Mouse (Mus musculus) urinary bladder, postnatal 36 days (tissue): ENCODE data around the gene E2f3.

Experiments used
- DNase-seq, 2 experiments: peaks; one replicate each; pipeline ENCODE4 v3.0.0; 2022; ENCODE audit warnings: low spot score in 2 of 2, mixed read lengths in 1 of 2

E2f3 gene

DNA sequence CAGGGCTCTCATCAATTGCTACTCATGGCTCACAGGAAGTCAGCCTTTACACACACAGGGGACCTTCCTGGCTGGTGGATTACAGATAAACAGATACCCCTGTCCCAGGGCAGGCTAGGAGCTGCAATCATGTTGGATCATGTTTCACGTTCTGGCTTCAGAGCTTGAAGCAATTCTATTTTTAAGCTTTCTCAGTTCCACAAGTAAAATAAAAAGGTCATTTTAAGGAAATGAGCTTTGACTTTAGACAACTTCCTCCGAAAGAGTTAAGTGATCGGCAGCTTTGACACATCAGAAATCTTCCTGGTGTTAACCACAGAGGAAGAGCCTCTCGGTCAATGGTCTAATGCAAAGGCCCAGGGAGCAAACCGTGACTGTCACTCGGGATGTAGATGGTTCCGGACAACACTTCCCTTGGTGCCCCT lies 6.7 kb downstream of the E2f3 start:
- no peak for DNase-seq

DNA sequence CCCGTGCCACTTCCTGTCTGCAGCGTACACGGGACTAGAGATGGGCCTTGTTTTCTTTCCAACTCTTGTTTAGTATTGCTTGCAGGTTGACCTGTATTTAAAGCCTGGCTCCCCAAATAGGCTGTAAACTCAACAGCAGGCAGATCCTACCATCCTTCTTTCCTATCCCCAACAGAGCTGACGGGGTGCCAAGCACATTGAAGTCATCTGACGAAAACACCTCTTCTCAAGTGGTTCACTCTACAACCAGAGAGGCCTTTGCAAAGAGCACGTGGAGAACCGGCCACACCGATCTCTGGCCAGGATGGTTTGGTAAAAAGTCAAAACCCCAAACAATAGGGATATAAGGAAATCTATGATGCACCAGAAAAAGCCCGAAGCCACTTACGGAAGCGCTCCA lies 8.5 kb downstream of the E2f3 start:
- DNase-seq = no peak

DNA sequence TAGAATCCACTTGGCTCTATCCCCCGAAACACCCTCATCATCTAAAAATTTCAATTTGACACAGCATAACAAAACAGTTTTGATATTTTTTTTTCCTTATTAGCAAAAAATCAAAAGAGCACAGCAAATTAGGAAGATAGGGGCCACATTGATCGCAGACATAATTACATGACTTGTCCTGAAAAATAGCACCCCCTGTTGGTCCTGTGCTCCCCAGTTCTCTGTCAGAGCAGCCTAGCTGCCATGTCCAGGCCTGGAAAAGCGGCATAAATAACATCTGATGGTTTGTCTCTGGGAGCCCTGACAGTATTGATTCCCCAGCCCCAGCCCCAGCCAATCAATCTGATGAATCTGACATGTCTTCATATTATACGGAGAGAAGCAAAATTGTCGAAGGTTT lies 11.8 kb downstream of the E2f3 start:
- no peak for DNase-seq

DNA sequence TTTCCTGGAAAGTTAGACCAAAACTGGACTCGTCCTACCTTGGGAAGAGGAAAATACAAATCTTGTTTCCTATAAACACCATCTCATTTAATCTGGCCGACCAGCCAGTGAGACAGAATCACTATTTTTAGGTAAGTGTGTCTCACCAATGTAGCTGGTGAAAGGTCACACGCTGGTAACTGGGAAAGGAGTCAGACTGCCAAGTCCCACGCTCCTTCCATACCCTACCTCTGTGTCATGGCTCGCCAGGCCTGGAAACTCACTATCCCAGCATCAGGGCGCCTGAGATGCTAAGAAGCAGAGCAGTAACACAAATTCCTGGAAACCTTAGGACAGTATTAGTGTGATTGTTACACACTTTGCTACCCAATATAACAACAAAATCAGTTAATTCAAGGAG lies 12.3 kb downstream of the E2f3 start:
- no peak for DNase-seq

DNA sequence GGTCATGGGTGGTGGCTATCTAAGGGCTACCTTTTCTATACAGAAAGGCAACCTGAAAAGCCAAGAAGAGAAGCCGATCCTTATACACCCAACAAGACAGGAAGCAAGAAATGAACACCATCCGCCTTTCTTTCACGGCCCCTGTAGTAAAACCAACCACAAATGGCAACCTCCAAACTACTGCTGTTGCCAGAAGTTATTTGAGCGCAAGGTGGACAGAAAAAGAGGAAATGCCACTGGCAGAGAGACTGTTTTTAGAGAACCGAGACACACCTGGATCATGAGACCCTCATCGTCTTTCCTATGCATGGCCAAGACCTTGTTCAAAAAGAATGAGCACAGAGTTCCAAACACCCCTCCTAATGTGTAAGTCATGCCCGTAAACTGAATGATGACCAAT lies 15.5 kb downstream of the E2f3 start:
- DNase-seq = no peak

DNA sequence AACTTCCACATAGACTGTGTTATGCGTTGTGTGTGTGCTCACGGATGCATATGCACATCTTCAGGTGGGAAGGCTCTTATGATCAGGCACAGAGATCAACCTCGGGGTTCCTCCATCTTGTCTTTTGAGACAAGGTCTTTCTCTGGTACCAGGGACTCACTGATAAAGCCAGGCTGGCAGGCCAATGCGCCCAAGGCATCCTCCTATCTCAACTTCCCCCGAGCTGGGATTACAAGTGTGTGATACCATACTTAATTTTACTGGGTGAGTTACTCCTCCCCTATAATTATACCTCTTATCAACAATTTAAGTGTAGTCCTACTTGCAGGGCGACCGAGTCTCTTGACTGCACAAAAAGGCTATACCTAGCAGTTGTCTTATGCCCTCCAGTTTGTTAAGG lies 17.2 kb downstream of the E2f3 start:
- DNase-seq = no peak

DNA sequence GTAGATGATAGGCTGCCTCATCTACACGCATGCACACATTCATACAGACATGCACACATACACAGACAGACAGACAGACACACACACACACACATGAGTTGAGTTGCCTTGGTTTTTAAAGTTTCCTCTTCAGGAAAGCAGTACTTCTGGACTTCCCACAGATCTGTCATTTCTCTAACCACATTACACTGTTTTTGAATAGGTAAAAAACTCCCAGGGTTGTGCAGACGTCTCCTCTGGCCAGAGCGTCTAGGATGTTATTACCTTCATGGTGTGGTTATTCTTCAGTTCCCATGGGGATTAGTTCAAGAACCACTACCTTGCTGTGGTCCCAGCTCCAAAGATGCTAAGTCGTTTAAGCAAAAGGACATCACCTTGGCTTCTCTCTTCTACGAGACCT lies 18.5 kb downstream of the E2f3 start:
- DNase-seq = no peak

DNA sequence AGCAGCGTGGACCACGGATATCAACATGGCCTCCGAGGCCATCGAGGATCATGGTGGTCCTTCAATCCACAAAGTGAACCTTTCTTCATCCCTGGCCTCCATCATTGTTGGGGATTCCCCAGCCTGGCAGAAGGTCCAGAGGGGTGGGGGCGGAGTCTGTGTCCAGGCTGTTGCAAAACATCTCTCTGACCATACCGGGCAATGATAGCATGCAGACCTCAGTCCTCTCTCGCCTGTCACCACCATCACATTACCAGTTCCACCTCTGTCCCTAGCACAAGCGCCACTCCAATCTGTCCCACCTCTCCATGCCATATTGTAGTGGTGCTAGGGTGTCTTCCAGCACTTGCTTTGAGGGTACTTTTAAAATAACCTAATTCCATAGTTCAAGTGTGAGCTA lies 18.9 kb downstream of the E2f3 start:
- no peak for DNase-seq

DNA sequence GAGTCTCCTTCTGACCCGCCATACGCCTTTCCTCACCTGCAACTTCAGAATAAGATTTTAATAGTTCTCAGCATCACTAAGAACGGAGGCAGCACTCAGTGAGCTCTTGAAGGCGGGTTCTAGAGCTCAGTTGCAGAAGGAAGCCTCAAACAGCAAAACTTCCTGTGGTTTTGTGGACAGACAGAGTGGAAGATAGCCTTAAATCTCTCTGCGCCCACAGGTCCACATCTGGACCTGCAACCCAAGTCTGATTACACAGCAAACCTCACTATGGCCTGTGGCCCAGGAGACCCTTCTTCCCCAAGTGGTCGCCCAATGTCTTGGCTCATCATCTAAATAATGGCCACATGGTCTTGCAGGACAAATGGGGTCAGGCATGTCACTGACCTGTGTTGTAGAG lies 21.8 kb downstream of the E2f3 start:
- no peak for DNase-seq

DNA sequence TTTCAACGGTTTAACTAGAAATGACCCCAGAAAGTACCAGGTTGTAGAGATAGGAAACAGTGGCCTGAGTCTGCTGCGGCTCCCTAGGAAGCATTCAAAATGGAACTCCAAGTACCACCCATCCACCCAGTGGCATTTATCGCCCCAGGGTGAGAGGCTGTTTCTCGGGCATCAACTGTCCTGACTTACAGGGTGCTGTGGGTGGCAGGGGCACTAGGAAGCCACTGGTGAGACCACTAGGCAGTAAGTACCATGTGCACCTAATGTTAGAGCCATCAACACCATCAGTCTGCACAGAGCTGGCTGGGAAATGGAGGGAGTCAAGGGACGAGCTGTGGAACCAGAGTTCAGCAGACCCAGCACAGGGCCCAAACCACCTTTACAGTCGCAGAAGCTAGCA lies 25.4 kb downstream of the E2f3 start:
- no peak for DNase-seq

DNA sequence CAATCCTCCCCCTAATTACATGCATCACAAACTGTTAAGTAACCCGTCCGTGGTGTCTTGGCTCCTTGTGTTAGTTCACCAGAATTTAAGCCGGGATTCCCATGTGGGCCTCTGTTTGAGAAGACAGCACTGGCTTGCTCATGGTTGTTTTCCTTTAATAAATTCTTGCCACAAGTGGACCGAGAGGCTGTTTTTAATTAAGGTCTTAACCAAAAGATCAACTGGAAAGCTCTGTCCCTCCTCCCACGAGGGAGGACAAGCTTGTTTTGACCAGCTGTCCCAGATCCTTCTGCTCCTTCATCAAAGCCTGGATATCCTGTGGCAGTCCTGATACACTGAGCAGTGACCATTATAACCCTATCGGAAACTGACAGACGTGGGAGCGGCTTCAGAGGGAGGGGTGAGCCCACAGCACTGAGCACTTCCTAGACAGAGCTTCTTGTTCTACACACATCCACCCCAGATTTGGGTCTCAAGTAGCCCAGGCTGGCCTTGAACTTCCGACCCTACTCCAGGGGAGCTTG lies 28.1 kb downstream of the E2f3 start:
- no peak for DNase-seq

DNA sequence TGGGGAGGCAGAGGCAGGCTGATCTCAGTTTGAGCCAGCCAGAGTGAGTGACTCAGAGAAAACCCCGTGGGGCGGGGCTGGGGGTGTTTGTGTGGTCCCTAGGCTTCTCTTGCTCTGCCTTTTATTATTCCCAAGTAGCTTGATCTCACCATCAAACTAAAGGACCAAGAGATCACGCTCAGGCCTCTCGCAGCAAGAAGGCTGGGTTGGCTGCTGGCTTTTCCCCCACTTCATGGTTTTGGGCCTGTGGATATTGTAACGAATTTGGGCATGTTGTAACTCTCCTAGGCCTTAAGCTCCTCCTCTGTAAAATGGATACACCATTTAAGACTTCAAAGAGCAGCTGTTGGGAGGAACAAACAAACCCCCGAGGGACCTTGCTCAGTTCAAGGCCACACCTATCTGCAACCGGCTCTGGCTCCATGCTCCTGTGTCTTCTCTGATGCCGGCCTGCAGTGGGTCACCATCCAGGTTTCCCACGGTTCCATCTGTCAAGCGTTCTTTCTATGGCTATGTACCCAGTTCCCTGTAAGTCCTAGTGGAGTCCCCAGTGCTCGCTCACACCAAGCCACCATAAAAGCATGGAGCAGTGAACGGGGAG lies 28.9 kb downstream of the E2f3 start:
- DNase-seq = no peak

DNA sequence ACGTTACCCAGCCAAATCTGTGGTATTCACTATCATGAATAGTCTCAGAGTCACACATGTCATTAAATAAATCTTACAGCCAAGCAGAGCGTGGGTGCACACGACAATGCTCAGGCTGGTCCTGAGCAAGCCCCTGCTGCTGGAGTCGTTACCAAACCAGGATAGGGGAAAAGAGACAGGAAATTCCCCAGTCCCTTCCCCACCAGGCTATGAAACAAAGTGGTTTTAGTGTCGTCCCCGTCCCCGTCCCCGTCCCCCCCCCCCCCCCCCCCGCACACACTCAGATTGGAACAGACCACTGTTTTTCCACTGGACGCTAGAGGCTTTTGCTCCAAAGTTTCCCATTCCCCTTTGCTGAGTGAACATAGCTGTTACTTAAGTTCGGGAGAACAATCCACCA lies 30.6 kb downstream of the E2f3 start:
- no peak for DNase-seq

DNA sequence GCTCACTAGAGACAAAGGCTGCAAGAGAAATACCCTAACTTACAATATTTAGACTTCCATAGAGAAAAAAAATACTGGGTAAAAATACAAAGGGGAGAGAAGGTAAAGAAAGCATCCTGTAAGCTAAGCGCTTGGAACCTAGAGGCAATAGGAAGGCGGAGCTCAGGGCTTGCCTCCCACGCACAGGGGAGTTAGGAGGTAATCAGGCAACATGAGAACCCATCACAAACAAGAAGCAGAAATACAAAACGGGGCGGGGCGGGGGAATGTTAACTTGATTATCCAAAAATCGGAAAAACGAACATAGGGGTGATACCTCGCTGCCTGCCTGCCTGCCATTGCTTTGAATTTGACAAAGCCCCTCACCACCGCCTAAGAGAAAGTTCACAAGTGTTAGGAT lies 31.1 kb downstream of the E2f3 start:
- no peak for DNase-seq

DNA sequence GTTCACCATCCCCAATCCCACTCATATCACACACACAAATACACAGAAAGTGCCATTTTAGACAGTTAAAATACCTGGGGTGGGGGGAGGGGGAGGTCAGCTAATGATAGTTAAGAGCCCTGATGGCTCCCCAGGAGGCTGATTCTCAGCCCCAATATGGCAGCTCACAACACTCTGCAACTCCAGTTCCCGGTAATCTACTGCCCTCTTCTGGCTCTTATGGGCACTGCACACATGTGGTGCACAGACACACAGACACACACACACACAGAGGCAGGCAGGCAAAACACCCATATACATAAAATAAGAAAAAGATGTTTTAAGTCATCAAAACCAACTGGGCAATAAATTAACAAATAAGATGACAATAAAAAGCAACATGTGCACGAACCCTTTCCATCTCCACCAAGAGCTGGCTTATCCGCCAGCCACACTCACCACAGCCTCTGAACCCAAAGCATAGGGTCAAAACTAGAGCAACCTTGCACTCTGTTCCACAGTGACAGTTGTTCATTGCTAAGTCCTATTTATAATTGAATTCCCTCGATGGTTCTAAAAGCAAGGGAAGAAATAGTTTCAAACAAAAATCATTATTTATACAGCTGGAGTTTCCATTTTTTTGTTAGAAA lies 32.3 kb downstream of the E2f3 start:
- no peak for DNase-seq

DNA sequence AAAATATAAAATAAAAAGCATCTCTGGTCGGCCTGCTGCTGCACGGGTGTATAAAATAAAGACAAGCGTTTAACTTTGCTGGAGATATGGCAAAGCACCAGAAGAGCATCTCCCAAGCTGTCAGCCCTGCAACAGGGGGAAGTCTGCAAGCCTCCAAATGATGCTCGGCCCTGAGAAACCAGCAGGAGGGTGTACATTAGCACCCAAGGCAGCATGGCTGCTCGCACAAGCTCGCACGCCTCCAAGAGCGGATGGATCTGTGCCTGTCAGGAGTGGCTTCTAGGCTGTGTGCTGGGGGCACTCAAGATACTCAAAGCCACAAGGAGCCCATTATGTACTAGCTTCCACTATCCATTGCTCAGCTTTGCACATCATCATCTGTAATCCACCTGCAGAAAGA lies 39.8 kb downstream of the E2f3 start:
- DNase-seq = no peak

DNA sequence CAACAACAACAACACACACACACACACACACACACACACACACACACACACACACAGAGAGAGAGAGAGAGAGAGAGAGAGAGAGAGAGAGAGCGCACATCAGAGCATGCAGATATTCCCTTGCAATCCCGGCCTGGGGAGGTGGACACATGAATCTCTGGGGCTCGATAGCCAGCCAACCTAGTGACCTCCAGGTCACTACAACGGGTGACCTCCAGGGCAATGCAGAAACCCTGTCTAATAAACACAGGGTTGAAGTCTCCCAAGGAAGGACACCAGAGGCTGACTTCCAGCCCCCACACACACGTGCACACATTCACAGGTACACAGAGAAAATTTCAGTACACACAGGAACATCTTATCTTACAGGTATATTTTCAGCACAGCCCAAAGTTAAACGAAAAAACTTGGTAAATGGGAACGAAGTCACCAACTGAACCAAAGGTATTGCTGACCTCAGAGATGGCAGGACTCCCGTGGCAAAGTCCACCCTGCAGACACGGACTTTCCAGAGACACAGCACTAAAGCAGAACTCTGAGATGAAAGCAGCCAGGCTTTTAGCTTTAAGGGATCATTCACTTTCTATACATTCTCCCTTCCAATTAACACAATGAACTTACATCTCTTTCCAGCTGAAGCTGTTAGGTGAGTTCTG lies 40.8 kb downstream of the E2f3 start:
- DNase-seq = no peak

DNA sequence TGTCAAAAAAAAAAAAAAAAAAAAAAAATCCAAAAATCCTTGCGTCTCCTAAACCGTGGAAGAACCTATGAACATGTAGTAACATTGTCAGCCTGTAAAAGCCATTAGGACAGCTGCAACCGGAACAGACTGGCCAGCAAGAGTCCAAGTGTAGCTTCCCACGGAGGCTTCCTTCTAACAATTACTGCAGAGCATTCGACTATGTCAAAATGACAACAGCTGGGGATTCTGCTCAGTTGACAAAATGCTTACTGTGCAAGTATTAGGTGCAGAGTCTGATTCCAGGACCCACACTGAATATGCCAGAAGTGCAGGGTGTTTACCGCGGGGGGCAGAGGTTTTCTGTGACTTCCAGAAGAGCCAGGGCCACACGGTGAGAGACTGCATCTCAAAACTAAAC lies 41.4 kb downstream of the E2f3 start:
- DNase-seq = no peak

DNA sequence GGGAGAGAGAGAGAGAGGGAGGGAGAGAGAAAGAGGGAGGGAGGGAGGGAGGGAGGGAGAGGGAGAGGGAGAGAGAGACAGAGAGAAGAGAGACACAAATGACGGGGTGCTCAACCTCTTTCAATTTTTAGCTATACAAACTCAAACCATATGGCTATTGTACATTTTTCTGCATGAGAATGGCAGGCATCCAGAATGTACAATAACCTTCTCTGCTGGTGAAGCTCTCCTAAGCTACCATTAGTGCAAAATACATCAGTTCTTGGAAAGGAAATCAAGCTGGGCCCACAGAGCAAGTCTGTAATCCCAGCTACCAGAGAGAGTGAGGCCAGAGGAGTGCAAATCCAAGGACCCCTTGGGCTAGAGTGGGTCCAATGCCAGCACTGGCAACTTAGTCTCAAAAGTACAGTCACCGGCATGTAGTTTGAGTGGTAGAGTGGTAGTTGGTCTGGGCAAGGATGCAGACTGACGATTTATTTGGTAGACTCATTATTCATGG lies 42.3 kb downstream of the E2f3 start:
- no peak for DNase-seq

DNA sequence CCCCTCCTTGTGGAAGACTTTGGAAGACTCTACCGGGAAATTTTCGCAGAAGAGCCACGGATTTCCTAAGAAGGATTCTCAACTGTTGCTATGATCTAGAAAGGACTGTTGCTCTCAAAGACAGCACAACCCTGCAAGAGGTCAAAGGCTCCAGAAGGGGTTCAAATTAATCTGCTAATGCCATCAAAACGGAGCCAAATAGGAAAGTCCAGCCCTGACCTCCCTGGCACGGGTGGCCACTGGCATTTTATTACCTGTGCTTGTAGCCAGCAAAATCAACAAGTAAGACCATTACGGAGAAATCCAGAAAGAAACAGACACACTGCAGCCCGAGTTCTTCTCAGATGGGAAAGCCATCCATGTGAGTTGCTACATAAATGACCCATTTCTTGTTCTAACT lies 45.8 kb downstream of the E2f3 start:
- DNase-seq = no peak

DNA sequence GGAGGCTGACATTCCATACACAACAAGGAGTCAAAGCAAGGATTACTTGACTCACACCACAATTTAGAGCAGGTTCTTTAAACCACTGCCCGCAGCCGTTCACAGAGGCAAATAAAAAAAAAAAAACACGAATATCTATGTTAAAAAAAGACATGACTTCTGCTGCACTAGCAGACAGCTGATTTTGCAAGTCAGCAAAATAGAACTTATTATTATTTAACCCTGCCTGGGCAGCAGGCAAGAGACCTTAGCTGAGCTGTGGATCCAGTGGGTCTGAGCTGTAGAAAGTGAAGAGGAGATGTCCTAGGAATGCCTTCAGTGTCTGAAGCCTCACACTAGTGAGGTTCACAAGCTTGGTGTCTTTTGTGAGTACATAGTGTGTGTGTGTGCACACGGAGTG lies 46.5 kb downstream of the E2f3 start:
- DNase-seq = no peak

DNA sequence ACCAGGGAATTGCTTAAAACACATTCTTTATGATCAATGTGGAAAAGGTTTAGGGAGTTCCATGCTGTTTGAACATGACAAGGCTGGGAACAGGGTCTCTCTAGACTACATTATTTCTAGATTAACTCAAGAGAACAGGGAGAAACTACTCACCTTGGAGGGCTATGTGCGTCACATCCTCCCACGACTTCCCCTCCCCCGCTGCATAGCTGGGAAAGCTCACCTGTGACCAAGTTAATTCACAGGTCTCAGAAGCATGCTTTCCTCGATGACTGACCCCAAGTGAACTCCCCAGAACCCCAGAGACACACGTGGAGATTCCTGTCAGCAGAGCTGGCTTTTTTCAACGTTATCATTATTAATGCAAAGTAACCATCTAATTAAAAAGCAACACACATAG lies 47.1 kb downstream of the E2f3 start:
- DNase-seq = no peak

DNA sequence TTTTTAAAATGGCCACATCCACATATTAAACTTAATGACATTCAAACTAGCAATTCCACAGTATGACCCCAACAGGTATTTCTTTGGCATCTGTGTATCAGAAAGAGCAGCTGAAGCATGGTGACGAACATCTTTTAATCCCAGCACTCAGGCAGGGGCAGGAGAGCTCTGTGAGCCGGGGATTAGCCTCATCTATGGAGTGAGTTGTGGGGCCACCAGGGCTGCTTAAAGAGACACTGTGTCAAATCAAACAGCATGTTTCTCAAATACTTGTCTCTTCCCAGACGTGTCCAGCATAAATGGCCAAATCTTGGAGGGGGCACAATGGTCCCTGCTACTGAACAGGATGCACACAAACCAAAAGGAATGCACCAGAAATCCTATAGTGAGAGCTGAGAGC lies 59.7 kb downstream of the E2f3 start:
- DNase-seq = no peak
